Mouse (Mus musculus) kidney, embryonic 16.5 days (tissue): ENCODE measurements around the gene Mki67. TPM values are rescaled to one million over a fixed set of nuclear protein-coding genes. Genes with fewer than 3 reads are reported as not detected.

Experiments used
- ATAC-seq: fragments of 200-750 bp; cut with Nextera tagmentation; 2 replicates; pipeline ENCODE4 v1.8.0; 2017; ENCODE audit warnings: moderate TSS enrichment; ENCODE audit not compliant: low FRiP score, low TSS enrichment
- H3K27ac ChIP-seq: fragments of 300-500 bp; sonication (generic); 2 replicates; pipeline ENCODE4 v1.5.1; 2014; ENCODE audit warnings: low read length
- H3K27me3 ChIP-seq: fragments of 300-500 bp; sonication (generic); 2 replicates; pipeline ENCODE4 v1.6.1; 2014; ENCODE audit warnings: low read length, control low read depth, mixed read lengths; ENCODE audit not compliant: insufficient read depth
- H3K36me3 ChIP-seq: fragments of 300-500 bp; sonication (generic); 2 replicates; pipeline ENCODE4 v1.6.1; 2014; ENCODE audit warnings: low read length, control low read depth, mixed read lengths; ENCODE audit not compliant: insufficient read depth
- H3K4me1 ChIP-seq: fragments of 300-500 bp; sonication (generic); 2 replicates; pipeline ENCODE4 v1.6.1; 2014; ENCODE audit warnings: low read length, control low read depth, mixed read lengths; ENCODE audit not compliant: insufficient read depth
- H3K4me2 ChIP-seq: fragments of 300-500 bp; sonication (generic); replicated peaks from 2 replicates; pipeline ENCODE4 v1.6.1; 2014; ENCODE audit warnings: low read depth, low read length
- H3K4me3 ChIP-seq: fragments of 300-500 bp; sonication (generic); 2 replicates; pipeline ENCODE4 v1.5.1; 2014; ENCODE audit warnings: mild to moderate bottlenecking, low read length
- H3K9ac ChIP-seq: fragments of 300-500 bp; sonication (generic); replicated peaks from 2 replicates; pipeline ENCODE4 v1.6.1; 2014; ENCODE audit warnings: low read length
- H3K9me3 ChIP-seq: fragments of 300-500 bp; sonication (generic); 2 replicates; pipeline ENCODE4 v1.6.1; 2016; ENCODE audit warnings: low read length, control low read depth
- WGBS: fragments of 180-500 bp; shearing (Covaris S2); extraction: QIAGEN DNeasy Blood & Tissue Kit; methylation state at CpG from one replicate; pipeline ENCODE4 v1.1.7; 2014; 5-methylcytosine and 5-hydroxymethylcytosine counted together
- polyA plus RNA-seq: library from polyadenylated mRNA; unstranded; fragments of >200 nt; fragmentation: Nextera tagmentation; extraction: Ambion mirVana; gene quantifications from 2 replicates; pipeline ENCODE4 v1.2.1, GENCODE M21; 2015

The Mki67 gene
- polyA plus RNA-seq, 1 experiment from 2014 or later, result 32.6 TPM

- H3K4me3 ChIP-seq, result no peak overlapping the region
- H3K27me3 ChIP-seq, result no peaks in the 10 kb centered on the region
- no peak overlapping the region for H3K27ac ChIP-seq
- H3K36me3 ChIP-seq, result no peaks in the 10 kb centered on the region
- peaks cover 4% of the 10 kb centered on the region for H3K4me1 ChIP-seq
- H3K9ac ChIP-seq, result no peak overlapping the region
- WGBS, result 81% methylated on average over 7 of the region's 7 CpGs
- no peak overlapping the region for H3K4me2 ChIP-seq
- H3K9me3 ChIP-seq, result no peaks in the 10 kb centered on the region
- no peak for ATAC-seq
Observed at GRCm38 (mm10) chr7:135721436-135721992, 5.4 kb upstream of the Mki67 start.

DNA sequence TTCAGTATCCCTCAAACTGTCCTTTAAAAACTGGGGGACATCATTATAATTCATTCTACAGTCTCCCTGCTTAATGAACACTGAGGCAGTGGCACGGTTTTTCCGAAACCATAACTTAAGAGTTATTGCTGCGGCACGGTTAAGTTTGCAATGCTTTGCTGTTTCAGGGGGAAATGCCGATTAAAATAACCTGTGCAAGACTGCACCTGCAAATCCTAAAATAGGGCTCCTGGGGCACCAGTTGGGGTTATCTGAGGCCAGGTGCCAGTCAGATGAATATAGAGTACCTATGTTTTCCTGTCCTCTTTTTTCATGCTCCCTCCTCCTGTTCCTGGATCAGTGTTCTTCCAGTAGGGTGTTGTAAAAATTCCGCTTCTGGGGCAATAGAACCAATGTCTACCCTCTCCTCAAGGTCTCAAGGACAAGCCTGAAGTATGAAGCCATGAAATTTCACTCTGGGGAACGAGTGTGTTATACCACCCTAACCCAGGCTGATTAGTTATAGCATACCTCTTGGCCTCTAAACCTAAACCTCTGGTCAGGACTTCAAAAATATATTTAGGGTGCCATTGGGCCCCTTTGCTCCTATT lies 902 bp upstream of the Mki67 start:
- Histone ChIP-seq H3K27ac (no peak overlapping the region), H3K4me3 (peak overlapping the region; percentile 97), H3K9ac (peak overlapping the region; percentile 68), H3K36me3 (peaks cover 3% of the 10 kb centered on the region; the same call in 1 of the 2 replicates), H3K4me2 (peak overlapping the region; percentile 69), H3K27me3 (no peaks in the 10 kb centered on the region), H3K9me3 (no peaks in the 10 kb centered on the region), H3K4me1 (peaks cover 19% of the 10 kb centered on the region)
- 55% methylated on average over 7 of the region's 7 CpGs for WGBS
- no peak for ATAC-seq

GRCm38 (mm10) chr7:135716445-135716877 lies 300 bp upstream of the Mki67 start:
- peak; percentile 99 for ATAC-seq
- under 1% methylated on average over 27 of the region's 28 CpGs for whole genome bisulfite sequencing
- H3K27ac ChIP-seq, result no peak overlapping the region
- H3K27me3 ChIP-seq, result no peaks in the 10 kb centered on the region
- peaks cover 3% of the 10 kb centered on the region; the same call in 1 of the 2 replicates for H3K36me3 ChIP-seq
- H3K4me1 ChIP-seq, result peaks cover 19% of the 10 kb centered on the region
- H3K9ac ChIP-seq, result peak overlapping the region; percentile 97
- H3K4me2 ChIP-seq, result peak overlapping the region; percentile 69
- H3K4me3 ChIP-seq, result peak overlapping the region; percentile 97
- no peaks in the 10 kb centered on the region for H3K9me3 ChIP-seq

GRCm38 (mm10) chr7:135715166-135715565 lies 995 bp downstream of the Mki67 start:
- Histone ChIP-seq H3K9ac (peak overlapping the region; percentile 97), H3K36me3 (peaks cover 7% of the 10 kb centered on the region; the same call in 1 of the 2 replicates), H3K4me1 (peaks cover 19% of the 10 kb centered on the region), H3K27ac (no peak overlapping the region), H3K27me3 (no peaks in the 10 kb centered on the region), H3K9me3 (no peaks in the 10 kb centered on the region), H3K4me3 (peak overlapping the region; percentile 97), H3K4me2 (peak overlapping the region; percentile 69)
- whole genome bisulfite sequencing, result under 1% methylated on average over 7 of the region's 7 CpGs
- ATAC-seq, result no peak

DNA sequence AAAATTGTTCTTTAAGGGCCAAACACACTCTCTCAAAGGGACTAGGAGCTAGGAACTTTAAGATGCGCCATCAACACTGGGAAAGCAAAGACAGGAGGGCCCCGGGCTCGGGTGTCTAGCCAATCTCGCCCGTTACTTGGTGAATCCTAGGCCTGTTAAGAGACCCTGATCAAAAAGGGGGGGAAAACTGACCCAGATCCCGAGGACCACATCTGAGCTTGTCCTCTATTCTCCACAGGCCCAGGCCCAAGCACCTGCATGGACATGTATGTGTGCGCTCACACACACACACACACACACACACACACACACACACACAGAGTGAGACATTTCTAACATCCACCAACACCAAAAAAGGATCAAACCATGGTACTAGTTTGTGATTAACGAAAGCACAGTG lies 2.8 kb downstream of the Mki67 start:
- H3K4me3 ChIP-seq, result peak overlapping the region; percentile 5
- WGBS, result 78% methylated on average over 8 of the region's 8 CpGs
- peaks cover 19% of the 10 kb centered on the region for H3K4me1 ChIP-seq
- peaks cover 22% of the 10 kb centered on the region for H3K36me3 ChIP-seq
- no peaks in the 10 kb centered on the region for H3K9me3 ChIP-seq
- no peak overlapping the region for H3K27ac ChIP-seq
- H3K4me2 ChIP-seq, result peak overlapping the region; percentile 69
- no peak for ATAC-seq
- no peaks in the 10 kb centered on the region for H3K27me3 ChIP-seq
- H3K9ac ChIP-seq, result no peak overlapping the region

- WGBS, result 92% methylated on average over 1 of the region's 1 CpGs
Observed at GRCm38 (mm10) chr7:135712534-135712933, 3.6 kb downstream of the Mki67 start.

DNA sequence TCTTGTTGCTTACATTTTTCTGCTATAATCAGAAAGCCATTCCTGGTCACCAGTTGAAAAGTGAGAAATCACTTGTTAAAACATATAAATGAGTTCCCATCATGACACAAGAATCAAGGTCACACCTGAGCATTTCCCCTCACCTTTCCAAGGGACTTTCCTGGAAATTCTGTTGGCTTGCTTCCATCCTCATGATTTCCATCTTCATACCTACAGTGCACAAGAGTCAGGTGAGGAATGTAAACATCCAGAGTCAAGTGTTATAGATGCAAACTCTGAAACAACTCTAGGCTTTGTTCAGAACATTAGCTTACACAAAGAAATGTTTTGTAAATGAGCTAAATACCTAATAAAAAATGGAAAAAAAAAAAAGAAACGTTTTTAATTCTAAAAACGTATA lies 5.5 kb downstream of the Mki67 start:
- Histone ChIP-seq H3K9me3 (no peaks in the 10 kb centered on the region), H3K27ac (no peak overlapping the region), H3K27me3 (no peaks in the 10 kb centered on the region), H3K9ac (no peak overlapping the region), H3K4me2 (no peak overlapping the region), H3K4me3 (no peak overlapping the region), H3K36me3 (peaks cover 45% of the 10 kb centered on the region), H3K4me1 (peaks cover 15% of the 10 kb centered on the region)
- WGBS, result 74% methylated on average over 2 of the region's 2 CpGs
- no peak for ATAC-seq

More at GRCm38 (mm10) chr7:135712534-135712933, 3.6 kb downstream of the Mki67 start:
- peaks cover 28% of the 10 kb centered on the region for H3K36me3 ChIP-seq
- H3K27me3 ChIP-seq, result no peaks in the 10 kb centered on the region
- H3K4me2 ChIP-seq, result peak overlapping the region; percentile 69
- no peak overlapping the region for H3K9ac ChIP-seq
- ATAC-seq, result no peak
- H3K4me1 ChIP-seq, result peaks cover 19% of the 10 kb centered on the region
- no peak overlapping the region for H3K4me3 ChIP-seq
- H3K9me3 ChIP-seq, result no peaks in the 10 kb centered on the region
- H3K27ac ChIP-seq, result no peak overlapping the region

GRCm38 (mm10) chr7:135705753-135706152 lies 10.4 kb downstream of the Mki67 start:
- Histone ChIP-seq H3K4me3 (no peak overlapping the region), H3K27ac (no peak overlapping the region), H3K9ac (no peak overlapping the region), H3K4me1 (no peaks in the 10 kb centered on the region), H3K4me2 (no peak overlapping the region), H3K36me3 (peaks cover 84% of the 10 kb centered on the region), H3K27me3 (no peaks in the 10 kb centered on the region), H3K9me3 (no peaks in the 10 kb centered on the region)
- ATAC-seq, result no peak
- WGBS, result 89% methylated on average over 6 of the region's 6 CpGs

GRCm38 (mm10) chr7:135705083-135705482 lies 11.1 kb downstream of the Mki67 start:
- Histone ChIP-seq H3K9ac (no peak overlapping the region), H3K4me3 (no peak overlapping the region), H3K36me3 (peaks cover 87% of the 10 kb centered on the region), H3K27ac (no peak overlapping the region), H3K27me3 (no peaks in the 10 kb centered on the region), H3K4me1 (no peaks in the 10 kb centered on the region), H3K4me2 (no peak overlapping the region), H3K9me3 (no peaks in the 10 kb centered on the region)
- no peak for ATAC-seq
- 96% methylated on average over 1 of the region's 1 CpGs for WGBS

DNA sequence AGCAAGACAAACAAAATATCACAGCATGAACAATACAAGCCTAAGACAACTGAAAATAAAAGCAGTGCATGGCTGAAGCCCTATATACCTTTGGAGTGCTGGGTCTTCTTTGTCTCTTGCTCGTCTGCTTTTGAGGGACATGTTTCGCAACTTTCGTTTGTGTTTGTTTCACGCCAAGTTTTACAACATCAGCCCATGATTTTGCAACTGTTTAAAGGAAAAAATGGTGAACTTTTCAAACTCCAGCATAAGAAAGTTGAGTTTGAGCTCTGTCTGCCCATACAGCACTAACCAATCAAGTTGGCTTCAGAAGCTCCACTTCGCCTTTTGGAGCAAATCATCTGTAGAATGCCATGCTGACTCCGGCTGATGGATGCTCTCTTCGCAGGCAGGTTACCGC lies 11.9 kb downstream of the Mki67 start:
- Histone ChIP-seq H3K9ac (no peak overlapping the region), H3K27ac (no peak overlapping the region), H3K36me3 (peaks cover 88% of the 10 kb centered on the region), H3K9me3 (no peaks in the 10 kb centered on the region), H3K4me1 (no peaks in the 10 kb centered on the region), H3K4me2 (no peak overlapping the region), H3K4me3 (no peak overlapping the region), H3K27me3 (no peaks in the 10 kb centered on the region)
- 94% methylated on average over 8 of the region's 8 CpGs for WGBS
- ATAC-seq, result no peak
